Mouse (Mus musculus) limb, embryonic 14.5 days (tissue): ENCODE data around the gene Fam13c. TPM values are rescaled to one million over a fixed set of nuclear protein-coding genes. Genes with fewer than 3 reads are reported as not detected.

ENCODE experiments used
- ATAC-seq: fragments of 200-750 bp; cut with Nextera tagmentation; 2 replicates; pipeline ENCODE4 v1.8.0; 2017; ENCODE audit warnings: low read depth, moderate number of reproducible peaks, moderate TSS enrichment; ENCODE audit not compliant: low FRiP score
- DNase-seq: peaks from one replicate; pipeline ENCODE4 v3.0.0-alpha.2; 2015; ENCODE audit warnings: low spot score
- H3K27ac ChIP-seq: fragments of 300-500 bp; sonication (generic); replicated peaks from 2 replicates; pipeline ENCODE4 v1.5.1; 2014; ENCODE audit warnings: low read depth, mild to moderate bottlenecking, low read length, moderate library complexity, mixed read lengths
- H3K27me3 ChIP-seq: fragments of 300-500 bp; sonication (generic); 2 replicates; pipeline ENCODE4 v1.6.1; 2014; ENCODE audit warnings: low read length, mixed read lengths; ENCODE audit not compliant: control insufficient read depth, insufficient read depth
- H3K36me3 ChIP-seq: fragments of 300-500 bp; sonication (generic); 2 replicates; pipeline ENCODE4 v1.6.1; 2014; ENCODE audit warnings: mild to moderate bottlenecking, low read length, moderate library complexity, mixed read lengths; ENCODE audit not compliant: control insufficient read depth, insufficient read depth
- H3K4me1 ChIP-seq: fragments of 300-500 bp; sonication (generic); 2 replicates; pipeline ENCODE4 v1.6.1; 2014; ENCODE audit warnings: antibody characterized with exemption, low read length, mixed read lengths; ENCODE audit not compliant: control insufficient read depth, insufficient read depth
- H3K4me2 ChIP-seq: fragments of 300-500 bp; sonication (generic); replicated peaks from 2 replicates; pipeline ENCODE4 v1.6.1; 2014; ENCODE audit warnings: low read depth, mild to moderate bottlenecking, low read length, moderate library complexity; ENCODE audit not compliant: severe bottlenecking
- H3K4me3 ChIP-seq: fragments of 300-500 bp; sonication (generic); replicated peaks from 2 replicates; pipeline ENCODE4 v1.5.1; 2014; ENCODE audit warnings: low read length
- H3K9ac ChIP-seq: fragments of 300-500 bp; sonication (generic); 2 replicates; pipeline ENCODE4 v1.6.1; 2014; ENCODE audit warnings: mild to moderate bottlenecking, low read depth, low read length, moderate library complexity; ENCODE audit not compliant: severe bottlenecking
- H3K9me3 ChIP-seq: fragments of 300-500 bp; sonication (generic); 2 replicates; pipeline ENCODE4 v1.6.1; 2016; ENCODE audit warnings: low read length; ENCODE audit not compliant: control insufficient read depth
- POLR2A ChIP-seq: fragments of 200-500 bp; IDR thresholded peaks from 2 replicates; pipeline ENCODE4 v1.8.0; 2012; ENCODE audit warnings: inconsistent platforms, mild to moderate bottlenecking, moderate library complexity, borderline replicate concordance; ENCODE audit not compliant: insufficient read depth, insufficient read length; ENCODE audit errors: extremely low read depth
- WGBS: fragments of 180-500 bp; shearing (Covaris S2); extraction: QIAGEN DNeasy Blood & Tissue Kit; methylation state at CpG from one replicate; pipeline ENCODE4 v1.1.7; 2014; 5-methylcytosine and 5-hydroxymethylcytosine counted together
- polyA plus RNA-seq, 2 experiments: library from polyadenylated mRNA; depleted of rRNA in 1 of 2; stranded (reverse) in 1 of 2; unstranded in 1 of 2; fragments of >200 nt; fragmentation: Nextera tagmentation in 1 of 2; extraction: Ambion mirVana in 1 of 2; gene quantifications; 2 replicates each; pipeline versions ENCODE4 v1.2.1 to v1.2.3; 2012 to 2014

The Fam13c gene
- polyA plus RNA-seq, 2 experiments: 6.1 to 11.0 TPM

DNA sequence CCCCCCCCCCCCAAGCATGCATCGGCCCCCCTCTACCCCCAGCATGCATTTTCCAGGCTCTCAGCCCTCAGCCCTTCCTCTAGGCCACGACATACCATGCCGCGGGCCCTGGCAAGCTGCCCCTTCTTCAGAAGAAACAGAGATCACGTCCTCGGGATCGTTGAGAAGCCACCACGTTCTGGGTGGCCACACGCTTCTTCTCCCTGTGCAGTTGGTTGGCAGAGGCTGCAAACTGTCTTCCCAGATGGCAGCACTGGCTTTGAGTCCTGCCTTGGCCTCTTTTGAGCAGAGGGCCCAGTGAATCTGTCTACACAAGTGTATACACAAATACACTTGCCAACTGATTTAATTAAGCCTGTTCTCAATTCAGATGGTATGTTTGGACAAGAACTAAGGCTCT, 92.0 kb downstream of the Fam13c start:
- Histone ChIP-seq H3K4me1 (no peaks in the 10 kb centered on the region), H3K36me3 (0 out of 2 replicates have a peak, but pooled peaks cover 6% of the 10 kb centered on the region), H3K9me3 (no peaks in the 10 kb centered on the region), H3K4me2 (no peak overlapping the region), H3K27ac (no peak overlapping the region), H3K9ac (no peak overlapping the region), H3K27me3 (no peaks in the 10 kb centered on the region), H3K4me3 (no peak overlapping the region)
- ATAC-seq (no peak), DNase-seq (no peak)
- TF ChIP-seq POLR2A: no peak
- WGBS: 85% methylated on average over 9 of the region's 9 CpGs

DNA sequence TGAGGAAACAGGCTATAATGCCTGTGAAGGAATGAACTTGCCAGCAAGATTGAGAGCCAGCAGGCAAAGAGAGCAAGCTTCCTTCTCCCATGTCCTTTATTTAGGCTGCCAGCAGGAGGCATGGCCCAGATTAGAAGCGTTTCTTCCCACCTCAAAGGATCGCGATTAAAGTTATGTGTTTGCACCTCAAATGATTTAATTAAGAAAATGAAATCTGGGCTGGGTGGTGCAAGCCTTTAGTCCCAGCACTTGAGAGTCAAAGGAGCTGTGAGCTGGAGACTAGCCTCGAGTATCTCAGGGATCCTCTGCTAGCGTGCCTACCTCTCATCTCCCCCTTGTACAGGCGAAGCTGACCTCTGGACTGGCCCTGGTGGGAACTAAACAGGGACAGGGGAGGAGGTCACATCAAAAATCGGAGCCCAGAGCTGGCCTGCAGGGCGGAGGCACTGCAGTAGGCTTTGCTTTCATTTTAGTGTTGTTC, 93.1 kb downstream of the Fam13c start:
- H3K27me3 ChIP-seq: no peaks in the 10 kb centered on the region
- no peak overlapping the region for H3K9ac ChIP-seq
- WGBS: 80% methylated on average over 8 of the region's 8 CpGs
- H3K4me3 ChIP-seq: no peak overlapping the region
- ATAC-seq (no peak), DNase-seq (no peak)
- H3K9me3 ChIP-seq: no peaks in the 10 kb centered on the region
- no peak overlapping the region for H3K4me2 ChIP-seq
- H3K27ac ChIP-seq: no peak overlapping the region
- 0 out of 2 replicates have a peak, but pooled peaks cover 6% of the 10 kb centered on the region for H3K36me3 ChIP-seq
- no peak for TF ChIP-seq POLR2A
- no peaks in the 10 kb centered on the region for H3K4me1 ChIP-seq

DNA sequence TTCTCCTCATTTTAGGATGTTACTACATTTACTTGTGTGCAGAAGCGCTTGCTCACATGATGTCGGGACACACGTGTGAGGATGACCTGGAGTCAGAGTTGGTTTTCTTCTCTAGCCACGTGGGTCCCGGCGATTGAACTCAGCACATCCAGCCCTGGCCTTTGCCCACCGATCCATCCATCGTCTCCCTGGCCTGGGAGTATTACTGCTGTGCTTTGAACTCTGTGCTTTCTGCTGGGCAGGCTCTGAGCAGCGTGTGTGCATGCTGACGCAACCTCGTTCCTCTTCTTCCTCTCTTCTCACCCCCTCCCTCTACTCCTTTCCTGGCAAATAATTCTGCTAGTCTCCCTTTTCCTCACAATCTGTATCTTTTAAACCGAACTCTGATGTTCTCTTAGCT, 93.7 kb downstream of the Fam13c start:
- Histone ChIP-seq H3K36me3 (0 out of 2 replicates have a peak, but pooled peaks cover 6% of the 10 kb centered on the region), H3K4me3 (no peak overlapping the region), H3K4me2 (no peak overlapping the region), H3K27ac (no peak overlapping the region), H3K4me1 (no peaks in the 10 kb centered on the region), H3K9ac (no peak overlapping the region), H3K9me3 (no peaks in the 10 kb centered on the region), H3K27me3 (no peaks in the 10 kb centered on the region)
- no peak for DNase-seq
- no peak for ATAC-seq
- TF ChIP-seq POLR2A: no peak
- 72% methylated on average over 12 of the region's 12 CpGs for WGBS

DNA sequence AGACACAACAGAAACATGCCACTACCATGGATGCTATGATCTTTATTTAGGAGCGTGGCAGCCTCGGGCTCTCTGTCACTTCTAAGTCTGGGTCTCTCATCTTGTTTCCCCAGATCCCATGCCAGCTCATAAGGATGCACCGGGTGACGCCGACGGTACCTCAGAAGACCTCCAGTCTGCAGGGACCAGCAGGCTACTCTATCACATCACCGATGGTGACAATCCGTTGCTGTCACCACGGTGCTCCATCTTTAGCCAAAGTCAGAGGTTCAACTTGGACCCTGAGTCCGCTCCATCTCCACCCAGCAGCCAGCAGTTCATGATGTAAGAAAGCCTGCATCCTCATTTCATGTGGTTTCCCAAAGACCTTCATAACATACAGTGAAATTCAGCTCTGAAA, 94.3 kb downstream of the Fam13c start:
- Histone ChIP-seq H3K4me1 (no peaks in the 10 kb centered on the region), H3K36me3 (0 out of 2 replicates have a peak, but pooled peaks cover 6% of the 10 kb centered on the region), H3K9ac (no peak overlapping the region), H3K4me3 (no peak overlapping the region), H3K9me3 (no peaks in the 10 kb centered on the region), H3K27ac (no peak overlapping the region), H3K27me3 (no peaks in the 10 kb centered on the region), H3K4me2 (no peak overlapping the region)
- ATAC-seq (no peak), DNase-seq (no peak)
- 97% methylated on average over 10 of the region's 10 CpGs for WGBS
- TF ChIP-seq POLR2A: no peak

DNA sequence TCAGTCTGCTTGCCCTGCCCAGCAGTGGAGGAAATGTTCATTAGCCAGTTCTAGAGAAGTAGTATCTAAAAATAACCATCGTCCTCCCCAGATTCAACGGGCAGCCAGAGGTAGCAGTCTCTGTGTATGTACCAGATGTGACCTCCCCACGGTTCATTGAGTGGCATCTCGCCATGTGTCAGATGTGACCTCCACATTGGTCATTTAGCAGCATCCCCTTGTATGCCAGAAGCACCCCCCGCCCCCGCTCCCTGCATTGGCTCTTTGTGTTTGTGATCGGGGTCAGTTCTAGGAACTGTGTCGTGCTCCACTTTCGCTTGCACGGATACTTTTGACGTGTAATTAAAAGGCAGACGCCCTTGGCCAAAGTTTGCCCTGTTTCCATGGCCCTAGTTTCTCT, 95.1 kb downstream of the Fam13c start:
- 87% methylated on average over 12 of the region's 12 CpGs for WGBS
- no peak for ATAC-seq
- H3K4me2 ChIP-seq: no peak overlapping the region

DNA sequence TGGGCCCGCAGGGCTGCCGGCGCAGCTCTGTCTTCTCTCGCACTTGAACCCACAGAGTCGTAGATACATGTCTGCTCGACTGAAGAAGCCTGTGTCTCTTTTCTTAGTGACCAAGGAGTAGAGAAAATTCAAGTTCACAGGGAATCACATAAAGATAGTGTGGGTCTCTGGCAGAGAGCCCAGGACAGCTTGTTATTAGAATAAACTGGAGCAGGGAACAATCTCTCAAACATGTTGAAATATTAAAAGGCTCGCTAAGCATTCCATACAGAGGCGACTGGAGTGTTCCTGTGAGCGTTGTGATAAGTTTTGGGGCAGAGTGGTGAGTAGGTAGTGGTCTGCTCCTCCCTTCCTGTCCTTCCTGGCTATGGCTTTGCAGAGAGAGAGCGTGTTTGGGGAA, 97.4 kb downstream of the Fam13c start:
- no peaks in the 10 kb centered on the region for H3K4me1 ChIP-seq
- 88% methylated on average over 10 of the region's 10 CpGs for WGBS
- H3K4me3 ChIP-seq: no peak overlapping the region
- ATAC-seq (no peak), DNase-seq (no peak)
- 0 out of 2 replicates have a peak, but pooled peaks cover 6% of the 10 kb centered on the region for H3K36me3 ChIP-seq
- H3K9ac ChIP-seq: no peak overlapping the region
- H3K9me3 ChIP-seq: no peaks in the 10 kb centered on the region
- no peak overlapping the region for H3K4me2 ChIP-seq
- H3K27me3 ChIP-seq: no peaks in the 10 kb centered on the region
- TF ChIP-seq POLR2A: no peak
- no peak overlapping the region for H3K27ac ChIP-seq

More for the DNA sequence above, 95.1 kb downstream of the Fam13c start:
- DNase-seq: no peak
- Histone ChIP-seq H3K27me3 (no peaks in the 10 kb centered on the region), H3K9ac (no peak overlapping the region), H3K9me3 (no peaks in the 10 kb centered on the region), H3K27ac (no peak overlapping the region), H3K4me3 (no peak overlapping the region), H3K4me1 (no peaks in the 10 kb centered on the region), H3K36me3 (0 out of 2 replicates have a peak, but pooled peaks cover 6% of the 10 kb centered on the region)
- no peak for TF ChIP-seq POLR2A
